In the genomic region with DNA sequence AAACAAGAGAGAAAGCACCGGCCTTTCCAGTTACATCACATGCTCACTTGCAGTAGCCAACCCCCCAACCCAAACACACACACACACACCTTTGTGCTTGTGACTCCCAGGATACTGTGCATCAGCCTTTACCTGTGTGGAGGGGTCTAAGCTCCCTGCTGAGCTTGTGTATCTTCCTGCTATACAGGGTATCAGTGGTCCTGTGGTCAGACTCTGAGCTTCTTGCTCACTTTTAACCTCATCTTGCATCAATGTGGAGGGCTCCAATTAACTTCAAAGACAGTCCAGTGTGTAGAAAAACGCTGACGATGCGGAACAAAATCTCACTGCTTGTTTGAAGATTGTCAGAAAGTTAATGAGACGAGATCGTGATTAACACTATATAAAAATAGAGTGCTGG, we compare ENCODE assay signal across 21 mouse cellular contexts.
DNase-seq lines count a peak whose midpoint lies in the region; ATAC-seq and TF ChIP-seq lines count a peak whose summit lies in the region.
"Had no signal": no experiment of that assay in that cellular context is flagged by ENCODE, and none has a peak within 500 bp of the region (broad histone marks: within the 10 kb centered on the region; RNA-seq: fewer than 3 reads in every experiment).

No protein-coding gene starts in this region.

- H3K27ac ChIP-seq in kidney, embryonic 15.5 days, result no peak overlapping the region
- no peak overlapping the region for H3K27ac ChIP-seq in kidney, postnatal 0 days
- H3K27ac ChIP-seq: embryonic facial prominence, embryonic 10.5 days; embryonic facial prominence, embryonic 12.5 days; forebrain, embryonic 13.5 days; forebrain, embryonic 15.5 days had no signal

- DNase-seq in kidney, postnatal 14 days, result no peak
- DNase-seq in kidney, postnatal 0 days (ENCODE audit: low spot score), result peak; percentile 47
- no peak for DNase-seq in kidney, adult 9 months
- no peak for DNase-seq in gastrocnemius, adult 8-10 months (ENCODE audit: low spot score in 2 of 2)
- DNase-seq: adrenal gland, adult 8-10 months; adrenal gland, postnatal 14 days; adrenal gland, postnatal 36 days; cerebellum, adult 11-12 months; cerebellum, adult 2 months; cerebellum, adult 9-10 months; cerebellum, postnatal 10 days; cerebellum, postnatal 25 days; forebrain, postnatal 0 days had no signal

- no peaks in the 10 kb centered on the region for H3K9me3 ChIP-seq in kidney, embryonic 15.5 days (replicated peaks)
- H3K9me3 ChIP-seq in kidney, postnatal 0 days (replicated peaks; ENCODE audit: low read length), result no peaks in the 10 kb centered on the region
- H3K9me3 ChIP-seq: embryonic facial prominence, embryonic 10.5 days; embryonic facial prominence, embryonic 12.5 days; forebrain, embryonic 13.5 days; forebrain, embryonic 15.5 days; G1E had no signal

- no peak overlapping the region for H3K4me2 ChIP-seq in kidney, embryonic 15.5 days
- no peak overlapping the region for H3K4me2 ChIP-seq in kidney, postnatal 0 days (ENCODE audit: low read length)
- H3K4me2 ChIP-seq: embryonic facial prominence, embryonic 12.5 days; forebrain, embryonic 13.5 days; forebrain, embryonic 15.5 days had no signal

- no peaks in the 10 kb centered on the region for H3K27me3 ChIP-seq in kidney, embryonic 15.5 days
- no peaks in the 10 kb centered on the region for H3K27me3 ChIP-seq in kidney, postnatal 0 days (ENCODE audit: insufficient read depth, low read length)
- H3K27me3 ChIP-seq: embryonic facial prominence, embryonic 12.5 days; forebrain, embryonic 13.5 days; forebrain, embryonic 15.5 days had no signal

- peak; percentile 75 for ATAC-seq in kidney, embryonic 15.5 days (replicated peaks; ENCODE audit: low FRiP score)
- ATAC-seq in kidney, postnatal 0 days (replicated peaks; ENCODE audit: low FRiP score, low read depth), result 0 out of 2 replicates have a peak, but pooled peaks have one; percentile 21
- ATAC-seq: activated CD4-positive, CD25-positive, alpha-beta regulatory T cell, adult 4 months; forebrain, embryonic 13.5 days; forebrain, embryonic 15.5 days; forebrain, postnatal 0 days; Patski had no signal

- no peaks in the 10 kb centered on the region for H3K36me3 ChIP-seq in kidney, embryonic 15.5 days
- H3K36me3 ChIP-seq in kidney, postnatal 0 days (ENCODE audit: insufficient read depth, low read length), result no peaks in the 10 kb centered on the region
- H3K36me3 ChIP-seq: embryonic facial prominence, embryonic 10.5 days; embryonic facial prominence, embryonic 12.5 days; forebrain, embryonic 15.5 days; G1E had no signal

- 0 out of 2 replicates have a peak, but pooled peaks cover 2% of the 10 kb centered on the region for H3K4me1 ChIP-seq in kidney, embryonic 15.5 days
- H3K4me1 ChIP-seq in kidney, postnatal 0 days (replicated peaks; ENCODE audit: insufficient read depth, low read length), result no peaks in the 10 kb centered on the region
- H3K4me1 ChIP-seq: embryonic facial prominence, embryonic 10.5 days; embryonic facial prominence, embryonic 12.5 days; forebrain, embryonic 13.5 days; forebrain, embryonic 15.5 days had no signal

- H3K4me3 ChIP-seq in kidney, embryonic 15.5 days (replicated peaks), result no peak overlapping the region
- no peak overlapping the region for H3K4me3 ChIP-seq in kidney, postnatal 0 days (replicated peaks; ENCODE audit: low read depth, low read length)
- H3K4me3 ChIP-seq: embryonic facial prominence, embryonic 10.5 days; embryonic facial prominence, embryonic 12.5 days; forebrain, embryonic 13.5 days; forebrain, embryonic 15.5 days had no signal

- no peak for TF ChIP-seq CTCF in kidney, postnatal 0 days (IDR thresholded peaks at IDR 0.05; ENCODE audit: low read depth)

- 48% methylated on average over 6 of the region's 6 CpGs for WGBS in kidney, embryonic 15.5 days
- WGBS in kidney, postnatal 0 days, result 52% methylated on average over 6 of the region's 6 CpGs

- no peak overlapping the region for H3K9ac ChIP-seq in kidney, embryonic 15.5 days
- no peak overlapping the region for H3K9ac ChIP-seq in kidney, postnatal 0 days (ENCODE audit: low read depth, low read length)
- H3K9ac ChIP-seq: embryonic facial prominence, embryonic 12.5 days; forebrain, embryonic 13.5 days; forebrain, embryonic 15.5 days; forebrain, postnatal 0 days had no signal
